Mouse (Mus musculus) kidney, postnatal 4 days (tissue): Measurements from ENCODE around the gene Il4.

Experiments used
- DNase-seq, 2 experiments: peaks; one replicate each; pipeline ENCODE4 v3.0.0; 2021; ENCODE audit warnings: mixed read lengths in 2 of 2

The Il4 gene

DNA sequence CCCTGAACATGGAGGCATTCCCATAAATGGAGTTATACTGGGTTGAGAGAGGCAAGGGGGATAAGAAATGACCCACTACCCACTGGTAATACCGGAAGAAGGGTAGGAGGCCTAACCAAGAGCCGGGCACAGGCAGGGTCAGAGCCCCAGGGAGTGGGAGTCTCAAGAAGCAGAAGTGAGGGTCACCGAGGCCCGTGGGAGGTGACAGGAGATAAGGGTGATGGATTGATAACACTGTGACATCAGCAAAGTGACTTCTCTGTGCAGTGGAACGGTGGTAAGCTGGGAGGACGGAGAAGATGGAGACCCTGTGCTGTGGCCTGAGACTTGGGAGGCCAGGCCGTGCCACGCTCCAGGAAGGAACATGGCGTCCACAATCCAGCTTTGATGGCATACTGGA is 5.1 kb upstream of the Il4 start:
- DNase-seq = no peak

DNA sequence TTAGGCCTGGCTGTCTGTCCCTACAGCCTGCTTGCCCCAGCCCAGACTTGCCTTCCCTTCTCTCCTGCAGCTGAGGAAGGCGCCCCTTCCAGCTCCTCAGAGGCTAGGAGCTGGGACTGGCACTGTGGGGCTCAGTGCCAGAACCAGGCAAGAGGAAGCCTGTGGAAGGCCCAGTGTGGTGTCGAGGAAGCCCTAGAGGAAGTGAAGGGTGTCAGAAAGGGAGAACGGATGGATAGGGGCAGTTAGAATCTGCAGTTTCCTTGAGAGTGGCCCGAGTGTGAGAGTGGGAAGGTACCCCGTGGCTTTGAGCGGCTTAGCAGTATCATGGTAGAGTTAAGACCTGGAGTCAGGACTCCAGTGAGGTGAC is 4.0 kb upstream of the Il4 start:
- no peak for DNase-seq

DNA sequence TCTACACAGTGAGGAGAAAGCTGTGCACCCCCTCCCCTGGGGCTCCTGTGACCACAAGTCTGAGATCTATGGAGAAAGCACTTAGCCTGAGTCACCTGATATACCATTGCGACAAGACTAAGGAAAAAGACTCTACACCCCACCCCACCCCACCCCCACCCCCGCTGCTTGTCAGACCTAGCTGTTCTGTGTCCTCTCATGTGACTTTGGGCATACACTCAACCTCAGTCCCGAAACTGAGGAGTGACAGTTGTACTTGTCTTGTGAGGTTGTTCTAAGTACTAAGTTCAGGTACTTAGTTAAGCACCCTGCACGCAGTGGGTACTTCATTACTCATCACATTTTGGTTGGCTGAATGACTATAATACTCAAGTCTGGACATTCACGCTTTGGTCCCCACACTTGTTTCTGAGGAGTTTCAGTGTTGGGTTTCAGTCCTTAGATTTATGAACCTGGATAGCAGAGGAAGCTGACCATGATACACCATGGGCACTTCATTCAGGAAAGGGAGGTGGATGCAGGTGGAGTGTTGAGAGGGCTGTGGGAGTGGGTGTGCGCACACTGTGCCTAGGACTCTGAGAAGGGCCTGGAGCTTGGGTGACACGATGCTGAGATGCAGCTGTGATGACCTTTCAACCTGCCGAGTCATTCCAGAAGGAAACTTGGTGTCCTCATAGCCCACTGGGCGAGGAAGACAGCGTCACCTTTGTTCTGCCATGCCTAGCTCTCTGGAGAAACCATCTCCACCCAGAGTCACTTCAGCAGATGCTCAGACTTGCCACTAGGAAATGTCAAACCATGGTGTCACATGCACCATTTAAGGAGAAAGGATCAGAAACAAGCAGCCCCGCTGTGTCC is 3.3 kb upstream of the Il4 start:
- no peak for DNase-seq

DNA sequence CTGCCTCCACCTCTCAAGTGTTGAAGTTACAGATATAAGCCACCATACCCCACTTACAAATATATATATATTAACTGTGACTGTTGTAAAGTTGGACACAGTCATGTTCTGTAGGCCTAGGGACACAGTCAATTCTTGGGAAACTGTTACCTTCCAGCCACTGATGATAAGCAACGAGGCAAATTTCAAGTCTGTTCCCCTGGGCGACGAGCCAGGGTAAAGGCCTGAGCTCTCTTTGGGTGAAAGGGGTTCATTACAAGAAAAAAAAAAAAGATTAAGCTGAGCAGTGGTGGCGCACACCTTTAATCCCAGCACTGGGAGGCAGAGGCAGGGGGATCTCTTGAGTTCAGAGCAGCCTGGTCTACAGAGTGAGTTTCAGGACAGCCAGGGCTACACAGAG is 1.6 kb upstream of the Il4 start:
- no peak for DNase-seq

DNA sequence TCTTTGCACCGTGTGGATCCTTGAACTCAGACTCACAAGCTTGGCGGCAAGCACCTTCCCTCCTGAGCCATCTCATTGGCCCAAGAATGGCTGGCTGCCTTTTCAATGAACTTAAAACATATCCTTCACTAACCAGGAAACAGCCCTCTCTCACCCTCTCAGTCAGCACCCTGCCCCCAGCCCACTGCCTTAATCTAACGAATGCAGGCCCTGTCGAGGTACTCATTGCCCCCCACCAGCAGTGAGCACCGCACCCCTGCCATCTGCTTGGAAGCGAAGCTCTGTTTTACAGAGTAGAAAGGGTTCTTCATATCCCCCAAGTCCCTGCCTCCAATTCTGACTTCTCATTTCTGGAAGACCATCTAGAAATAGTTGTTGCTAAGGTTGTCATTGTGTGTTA is 959 bp upstream of the Il4 start:
- no peak for DNase-seq

DNA sequence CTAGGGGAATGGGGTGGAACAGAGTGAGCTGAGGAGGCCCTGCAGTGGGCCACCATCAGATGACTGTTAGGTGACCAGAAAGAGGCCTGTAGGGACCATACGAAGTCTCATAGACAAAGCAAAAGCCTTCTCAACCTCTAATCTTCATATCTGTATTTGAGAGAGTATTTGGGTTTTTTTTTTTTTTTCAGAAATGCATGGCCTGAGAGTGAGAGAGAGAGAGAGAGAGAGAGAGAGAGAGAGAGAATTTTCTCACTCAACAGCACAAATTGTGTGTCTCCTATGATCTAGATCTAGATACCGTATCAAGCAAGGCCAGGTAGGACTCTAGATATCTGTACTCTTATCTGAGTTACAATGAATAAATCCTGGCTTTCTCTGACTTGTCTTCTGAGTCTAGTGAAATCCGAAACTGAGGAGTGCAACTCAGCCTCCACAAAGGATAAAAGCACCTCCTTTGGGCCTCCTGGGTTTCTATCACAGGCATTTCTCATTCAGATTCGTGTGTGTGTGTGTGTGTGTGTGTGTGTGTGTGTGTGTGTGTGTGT is 833 bp downstream of the Il4 start:
- no peak for DNase-seq

DNA sequence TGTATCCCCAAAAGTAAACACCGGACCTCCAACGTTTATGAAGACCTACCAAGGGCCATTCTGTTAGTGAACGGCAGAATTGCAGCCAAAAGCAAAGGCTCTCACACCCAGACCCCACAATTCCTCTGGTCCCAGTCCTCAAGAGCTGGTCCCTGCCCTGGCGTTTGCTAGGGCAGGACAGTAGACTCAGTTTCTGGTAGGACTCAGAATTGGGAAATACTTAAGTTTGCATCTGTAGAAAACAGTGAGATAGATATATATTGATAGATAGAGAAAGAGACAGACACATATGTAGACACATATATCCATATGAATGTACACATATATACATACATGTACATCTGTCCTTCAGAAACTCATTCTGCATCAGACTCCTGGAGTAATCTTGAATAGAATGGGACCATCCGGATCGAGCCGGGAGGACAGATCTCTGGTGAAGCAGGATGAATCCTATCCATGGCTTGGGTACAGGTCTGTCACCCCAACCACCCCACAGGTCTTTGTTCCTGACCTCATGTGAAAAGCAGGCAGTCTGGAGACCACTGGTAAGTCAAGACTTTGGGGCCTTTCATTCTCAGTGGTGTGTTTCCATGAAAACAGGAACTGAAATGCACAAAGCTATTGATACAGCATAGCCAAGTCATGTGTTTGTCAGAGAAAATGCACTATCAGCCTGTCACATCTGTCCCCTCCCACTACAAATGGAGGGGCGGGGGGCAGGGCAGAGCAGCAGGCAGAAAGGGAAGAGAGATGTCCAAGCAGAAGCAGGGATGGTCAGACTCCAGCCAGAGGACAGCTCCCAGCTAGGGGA is 1.5 kb downstream of the Il4 start:
- no peak for DNase-seq

DNA sequence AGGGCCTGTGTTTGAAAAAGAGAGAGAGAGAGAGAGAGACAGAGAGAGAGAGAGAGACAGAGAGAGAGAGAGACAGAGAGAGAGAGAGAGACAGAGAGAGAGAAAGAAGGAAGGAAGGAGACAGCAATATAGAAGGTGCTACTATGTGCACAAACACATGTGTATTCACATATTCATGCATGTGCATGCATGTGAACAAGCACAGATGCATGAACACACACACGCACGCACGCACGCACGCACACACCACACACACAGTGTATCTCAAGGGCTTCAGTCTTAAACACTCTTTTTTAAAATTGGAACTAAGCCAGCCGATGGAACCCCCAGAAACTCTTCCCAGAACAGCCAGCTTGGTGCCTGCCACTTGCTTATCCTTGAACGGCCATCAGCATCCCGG is 2.9 kb downstream of the Il4 start:
- DNase-seq = no peak

DNA sequence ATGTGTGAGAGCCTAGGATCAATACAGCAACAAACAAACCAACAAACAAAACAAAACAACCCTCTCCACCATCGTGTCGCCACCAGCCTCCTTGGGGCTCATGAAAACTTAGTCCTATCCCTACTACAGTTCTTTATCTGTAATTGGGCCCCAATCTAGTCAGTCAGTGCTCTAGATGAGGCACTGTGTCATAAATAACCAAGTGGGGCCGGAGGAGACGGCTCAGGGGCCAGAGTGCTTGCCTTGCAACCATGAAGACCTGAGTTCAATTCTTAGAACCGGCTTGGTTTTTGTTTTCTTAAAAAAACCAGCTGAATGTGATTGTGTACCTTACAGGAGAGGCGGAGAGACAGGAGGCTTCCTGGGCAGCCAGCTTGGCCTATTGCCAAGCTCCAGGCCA is 3.3 kb downstream of the Il4 start:
- no peak for DNase-seq

DNA sequence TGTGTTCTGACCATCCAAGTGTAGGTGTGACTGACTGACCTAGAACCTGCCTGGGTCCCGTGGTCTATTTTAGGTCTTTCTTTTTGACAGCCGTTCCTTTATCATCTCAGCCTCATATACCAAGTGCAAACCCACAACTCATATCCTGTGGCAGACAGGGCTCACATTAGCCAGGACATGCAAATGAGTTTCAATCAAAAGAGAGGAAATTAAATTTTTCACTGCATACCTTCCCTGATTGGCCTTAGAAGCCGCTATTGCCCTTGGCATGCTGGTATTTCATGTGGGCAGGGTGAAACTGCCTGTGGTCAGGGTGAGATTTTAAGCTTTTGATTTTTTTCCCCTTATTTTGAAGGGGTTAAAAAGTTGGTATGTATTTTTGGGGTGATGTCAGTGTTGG is 8.8 kb downstream of the Il4 start:
- no peak for DNase-seq

DNA sequence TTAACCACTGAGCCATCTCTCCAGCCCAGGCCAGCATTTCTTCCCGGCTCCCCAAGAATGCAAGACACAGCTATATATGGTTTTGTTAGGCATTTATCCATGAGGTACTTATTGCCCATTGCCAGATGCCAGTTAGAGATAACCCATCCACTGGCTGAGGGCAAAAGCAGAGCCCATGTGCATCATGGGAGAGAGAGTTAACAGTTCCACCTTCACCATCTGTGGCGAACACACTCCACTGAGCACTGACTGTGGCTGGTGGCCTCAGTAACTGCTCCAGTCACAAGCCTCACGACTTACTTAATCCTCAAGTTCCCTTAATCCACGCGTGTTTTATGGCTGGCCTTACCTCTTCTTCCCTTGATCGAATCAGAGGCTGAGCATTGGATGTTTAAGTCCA is 9.2 kb downstream of the Il4 start:
- no peak for DNase-seq

DNA sequence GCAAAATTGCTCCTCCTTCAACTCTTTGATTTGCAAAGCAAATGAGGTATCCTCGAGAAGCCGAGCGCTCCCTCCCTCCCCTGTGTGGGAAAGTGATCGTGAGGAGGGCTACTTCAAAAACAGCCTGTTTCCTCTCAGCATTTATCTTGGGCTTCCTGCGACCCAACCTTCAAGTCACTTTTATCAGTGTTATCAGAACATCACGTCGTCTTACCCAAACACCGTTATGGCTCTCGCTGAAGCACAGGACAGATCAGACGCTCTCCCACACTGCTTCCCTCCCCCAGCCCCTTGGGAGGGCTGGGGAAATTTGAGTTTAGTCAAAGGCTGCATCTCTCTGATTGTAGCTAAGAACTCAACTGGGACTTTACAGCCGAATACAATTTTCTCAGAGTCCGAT is 12.9 kb downstream of the Il4 start:
- DNase-seq = no peak

DNA sequence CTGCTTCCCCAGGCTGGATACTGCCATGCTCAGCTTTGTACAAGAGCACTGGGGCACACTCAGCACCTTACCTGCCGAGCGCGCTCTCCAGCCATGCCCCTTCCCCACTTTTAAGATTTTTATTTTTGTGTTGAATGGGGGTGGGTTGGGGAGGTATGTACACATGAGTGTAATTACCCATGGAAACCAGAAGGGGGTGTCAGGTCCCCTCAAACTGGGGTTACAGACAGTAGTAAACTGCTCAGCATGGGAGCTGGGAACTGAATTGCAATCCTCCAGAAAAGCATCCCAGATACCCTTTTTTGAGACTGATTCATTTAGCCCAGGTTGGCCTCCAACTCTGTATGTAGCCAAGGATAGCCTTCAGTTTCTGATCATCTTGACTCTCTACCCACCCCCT is 13.5 kb downstream of the Il4 start:
- DNase-seq = no peak

DNA sequence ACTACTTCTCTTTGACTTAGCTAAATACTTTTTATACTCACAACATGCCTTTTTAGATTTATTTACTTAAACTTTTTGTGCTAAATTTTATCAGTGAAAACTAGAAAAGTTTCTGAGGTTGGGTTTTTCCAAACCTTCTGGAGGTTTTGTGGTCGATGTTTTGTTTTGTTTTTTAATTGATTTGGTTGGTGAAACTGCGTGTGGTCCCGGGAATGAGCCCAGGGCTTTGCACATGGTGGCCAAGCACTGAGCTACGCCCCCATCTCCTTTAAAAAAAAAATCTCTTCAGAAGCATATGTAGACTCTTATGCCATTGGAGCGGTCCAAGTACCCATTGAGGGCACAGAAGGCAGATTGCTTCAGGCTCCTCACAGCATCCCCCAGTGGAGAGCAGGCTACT is 27.4 kb downstream of the Il4 start:
- no peak for DNase-seq

DNA sequence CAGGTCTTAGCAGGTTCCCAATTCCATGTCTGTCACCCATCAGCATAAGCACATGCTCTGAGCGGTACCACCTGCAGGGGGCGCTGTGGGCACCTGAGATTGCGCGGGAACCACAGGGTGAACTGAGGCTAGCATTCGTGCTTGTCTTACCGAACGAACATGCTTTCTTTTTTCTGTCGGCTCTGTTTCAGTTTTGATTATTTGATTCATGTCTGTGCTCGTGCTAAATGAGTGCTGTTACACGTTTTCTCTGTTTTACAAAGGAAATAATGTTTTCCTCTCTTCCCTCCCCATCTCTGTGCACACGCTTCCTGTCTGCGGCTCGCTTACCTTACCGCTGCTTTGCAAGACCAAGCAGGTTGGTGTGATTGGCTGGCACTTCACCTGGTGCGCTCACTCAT is 28.1 kb downstream of the Il4 start:
- peak; percentile 56 to 61 for DNase-seq

DNA sequence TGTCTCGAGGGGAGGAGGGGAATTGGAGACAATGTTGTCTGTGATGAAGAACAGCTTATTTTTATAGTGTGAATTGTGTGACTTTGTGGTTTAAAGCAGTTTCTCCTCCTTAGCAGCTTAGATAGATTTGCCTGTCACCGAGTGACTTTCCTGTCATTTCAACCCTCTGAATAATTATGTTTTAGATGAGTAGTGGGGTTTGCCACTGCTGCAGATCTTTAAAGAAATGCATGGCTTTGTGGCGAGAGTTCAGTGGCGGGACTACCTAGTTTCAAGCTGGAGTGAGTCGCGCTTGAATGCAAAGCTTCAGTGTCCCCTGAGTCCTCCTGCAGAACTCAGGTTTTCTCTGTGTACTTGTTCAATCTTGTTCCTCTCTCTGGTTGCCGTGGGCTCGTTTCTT is 30.2 kb downstream of the Il4 start:
- no peak for DNase-seq

DNA sequence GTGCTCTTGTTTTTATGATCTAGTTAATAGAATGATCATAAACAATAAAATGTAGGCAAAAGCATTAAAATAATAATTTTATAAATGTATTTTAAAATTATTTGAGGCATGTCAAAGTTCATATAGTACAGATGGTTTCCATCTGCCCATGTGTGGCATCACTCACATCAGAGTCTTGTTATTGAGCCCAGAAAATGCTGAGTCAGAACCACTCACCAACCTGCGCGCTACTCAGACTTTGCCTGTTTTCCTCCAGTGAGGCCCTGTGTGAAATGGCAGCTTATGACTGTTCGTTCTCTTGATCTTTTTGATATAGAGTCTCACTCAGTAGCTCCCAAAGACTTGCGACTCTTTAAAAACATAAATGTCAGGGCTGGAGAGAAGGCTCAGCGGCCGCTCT is 33.0 kb downstream of the Il4 start:
- no peak for DNase-seq

DNA sequence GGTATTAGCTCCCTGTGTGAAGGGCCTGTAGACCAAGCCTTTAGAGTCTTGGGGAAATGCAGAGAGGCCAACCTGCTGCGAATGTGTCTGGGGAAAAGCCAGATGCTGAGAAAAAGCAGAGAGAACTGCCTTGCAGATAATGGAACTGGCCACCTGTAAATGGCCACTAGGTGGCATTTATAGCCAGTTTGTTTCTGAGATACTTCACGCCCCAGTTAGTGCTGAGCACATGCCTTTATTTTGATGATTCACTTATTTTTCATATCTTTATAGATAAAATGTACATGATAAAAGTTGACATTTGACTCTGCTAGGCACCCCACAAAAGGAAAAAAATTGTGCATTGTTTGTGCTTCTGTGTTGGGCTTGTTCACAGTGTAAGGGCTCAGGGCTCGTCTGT is 33.6 kb downstream of the Il4 start:
- peak in 1 of 2 experiments; percentile 34 for DNase-seq

DNA sequence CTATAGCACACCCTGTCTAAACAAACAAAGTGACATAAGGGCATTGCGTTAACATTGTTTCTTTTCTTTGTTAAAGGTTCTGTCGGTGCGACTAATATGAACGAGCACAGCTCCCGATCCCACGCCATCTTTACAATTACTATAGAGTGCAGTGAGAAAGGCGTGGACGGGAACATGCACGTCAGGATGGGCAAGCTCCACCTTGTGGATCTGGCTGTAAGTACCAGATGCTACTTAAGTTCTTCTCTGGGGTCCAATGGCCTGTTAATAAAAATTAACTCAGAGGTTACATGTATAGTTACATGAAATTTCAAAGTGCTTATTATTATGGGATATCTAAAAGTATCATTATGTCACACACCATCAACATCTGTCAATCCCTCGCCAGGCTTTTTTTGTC is 35.3 kb downstream of the Il4 start:
- peak in 1 of 2 experiments; percentile 15 for DNase-seq

DNA sequence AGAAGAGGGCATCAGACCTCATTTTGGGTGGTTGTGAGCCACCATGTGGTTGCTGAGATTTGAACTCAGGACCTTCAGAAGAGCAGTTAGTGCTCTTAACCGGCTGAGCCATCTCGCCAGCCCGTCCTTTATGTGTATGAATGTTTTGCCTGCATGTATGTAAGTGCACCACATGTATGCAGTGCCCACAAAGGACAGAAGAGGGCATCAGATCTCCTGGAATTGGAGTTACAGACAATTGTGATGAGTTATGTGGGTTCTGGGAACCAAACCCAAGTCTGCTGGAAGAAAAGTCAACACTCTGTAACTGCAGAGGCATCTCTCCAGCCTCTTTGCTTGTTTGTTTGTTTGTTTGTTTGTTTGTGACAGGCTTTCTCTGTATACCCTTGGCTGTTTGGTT is 37.9 kb downstream of the Il4 start:
- no peak for DNase-seq

DNA sequence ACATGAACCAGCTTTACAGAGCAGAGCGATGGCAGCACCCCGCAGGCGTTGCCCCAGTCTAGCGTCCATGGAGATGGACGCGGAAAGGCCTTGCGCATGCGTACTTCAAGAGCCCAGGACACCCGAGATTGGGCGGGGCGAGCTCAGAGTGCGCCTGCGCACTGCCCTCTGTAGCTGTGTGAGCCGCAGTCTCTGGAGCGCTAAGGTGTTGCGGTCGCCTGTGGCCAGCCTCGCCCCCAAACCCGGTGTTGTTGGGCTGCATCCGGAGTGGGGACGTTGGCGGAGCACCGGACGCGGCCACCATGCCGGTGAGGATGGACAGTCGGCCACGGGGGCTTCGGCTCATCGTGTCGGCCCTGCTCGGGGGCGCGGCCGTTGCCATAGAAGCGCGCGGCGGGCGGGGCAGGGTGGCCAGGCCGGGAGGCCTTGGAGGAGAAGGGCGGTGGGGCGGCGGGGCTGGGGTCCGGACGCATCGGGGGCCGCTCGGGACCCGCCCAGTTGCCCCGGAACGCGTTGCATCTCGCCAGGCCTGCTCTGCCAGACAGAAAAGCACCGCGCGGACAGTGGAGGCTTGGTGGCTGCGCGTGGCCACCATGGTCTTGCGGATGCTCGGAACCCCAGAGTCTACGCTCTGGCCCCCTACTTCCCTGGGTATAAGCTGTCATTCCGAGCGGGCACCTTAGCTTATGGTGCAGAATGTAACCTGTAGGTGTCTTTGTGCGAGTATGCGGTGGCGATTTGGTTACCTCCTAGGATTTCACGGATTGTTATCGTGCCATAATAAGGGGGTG is 51.0 kb downstream of the Il4 start, which contains the start of gene Kif3a:
TSS of gene Kif3a (plus strand) at position 156 of the 791 bp plus-strand sequence.
- peak; percentile 96 to 97 for DNase-seq

DNA sequence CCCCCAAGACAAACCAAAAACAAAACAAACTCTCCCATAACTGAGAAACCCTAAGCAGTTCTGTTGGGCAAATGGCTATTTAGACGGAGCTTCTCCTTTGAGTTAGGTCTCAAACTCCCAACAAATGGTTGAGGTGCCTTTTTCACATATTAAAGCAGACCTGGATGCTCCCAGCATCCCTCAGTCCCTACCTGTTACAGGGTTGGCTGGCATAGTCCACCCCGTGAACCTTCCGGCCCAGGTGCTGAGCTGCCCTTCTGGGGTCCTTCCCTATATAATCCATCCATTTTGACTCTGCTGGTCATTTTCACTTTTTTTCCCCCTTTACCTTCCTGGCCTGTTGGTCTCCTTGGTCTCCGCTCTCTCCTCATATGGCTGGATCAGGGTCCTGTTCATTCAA is 51.8 kb downstream of the Il4 start:
- no peak for DNase-seq

DNA sequence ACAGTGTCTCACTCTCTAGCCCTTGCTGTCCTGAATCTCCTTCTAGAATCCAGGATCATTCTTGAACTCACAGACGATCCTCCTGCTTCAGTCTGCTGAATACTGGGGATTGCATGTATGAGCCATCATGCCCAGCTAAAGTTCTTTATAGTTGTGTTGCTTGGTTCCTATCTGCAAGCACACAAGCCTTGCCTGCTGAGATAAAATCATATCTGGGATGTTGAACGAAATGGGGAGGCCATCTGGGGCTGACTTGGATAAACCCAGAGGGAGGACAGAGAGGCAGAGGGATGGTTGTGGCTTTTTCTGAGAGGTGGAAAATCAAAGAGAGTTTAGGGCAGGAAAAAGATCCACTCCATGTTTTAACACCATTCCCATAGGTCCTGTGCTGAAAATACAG is 56.5 kb downstream of the Il4 start:
- DNase-seq = no peak
